Mouse (Mus musculus) adrenal gland, postnatal 10 days (tissue): ENCODE results near the gene Mbd5. TPM values are rescaled to one million over a fixed set of nuclear protein-coding genes. Genes with fewer than 3 reads are reported as not detected.

Experiments used
- DNase-seq: peaks from one replicate; pipeline ENCODE4 v3.0.0; 2021; ENCODE audit warnings: mixed read lengths
- long read RNA-seq, 2 experiments: library from polyadenylated mRNA; stranded (forward); transcript quantifications; one replicate each; pipeline ENCODE4 v2.0.0; 2021
- total RNA-seq, 2 experiments: library from RNA; stranded (reverse); gene quantifications; 2 replicates each; pipeline ENCODE4 v1.2.3; 2021

Mbd5 gene
- 10 to 100 TPM; 42.2 to 44.1 TPM for total RNA-seq
- long read RNA-seq, experiment 1, partial matches to known transcripts, result 0 of 5 reads
- long read RNA-seq, experiment 1, other reads (novel, unspliced or antisense), result 5 of 5 reads
- long read RNA-seq, experiment 2, partial matches to known transcripts, result 1 of 2 reads
- long read RNA-seq, experiment 2, other reads (novel, unspliced or antisense), result 1 of 2 reads

DNA sequence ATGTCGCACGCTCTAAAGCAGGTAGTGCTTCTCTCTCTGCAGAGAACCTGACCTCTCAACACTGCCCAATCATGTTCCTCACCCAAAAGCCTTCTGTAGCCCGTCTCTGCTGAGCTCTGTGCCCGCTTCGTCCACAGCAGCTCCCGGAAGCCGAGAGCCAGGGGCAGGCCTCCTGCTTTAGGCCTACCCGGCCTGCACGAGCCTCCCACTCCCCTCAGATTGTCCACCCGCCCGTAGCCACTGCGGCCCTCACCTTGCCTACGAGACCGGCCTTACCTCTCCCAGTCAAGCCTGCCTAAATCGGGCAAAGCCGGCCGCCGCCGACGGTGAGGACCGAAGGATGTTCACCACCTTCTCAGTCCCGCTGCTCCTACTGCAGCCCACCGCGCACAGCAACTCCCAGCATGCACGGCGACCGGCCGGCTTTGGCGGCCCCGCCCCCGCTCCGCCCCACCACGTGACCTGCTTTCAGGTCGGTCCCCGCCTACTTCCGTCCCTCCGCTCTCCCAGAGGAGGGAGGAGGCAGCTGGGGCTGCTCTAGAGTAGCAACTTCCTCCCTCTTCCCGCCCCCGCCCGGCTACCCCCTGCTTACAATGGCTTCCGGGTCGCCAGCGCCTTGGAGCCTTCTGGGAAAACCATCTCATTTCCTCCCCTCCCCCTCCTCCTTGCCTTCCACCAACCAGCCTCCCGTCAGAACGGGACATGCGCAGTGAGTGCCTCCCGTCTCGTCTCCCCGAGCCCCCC is at the start of gene Mbd5:
Gene Mbd5, plus strand, starts transcription at position 668 of the 744 bp plus-strand sequence.
- DNase-seq, result peak; percentile 100

DNA sequence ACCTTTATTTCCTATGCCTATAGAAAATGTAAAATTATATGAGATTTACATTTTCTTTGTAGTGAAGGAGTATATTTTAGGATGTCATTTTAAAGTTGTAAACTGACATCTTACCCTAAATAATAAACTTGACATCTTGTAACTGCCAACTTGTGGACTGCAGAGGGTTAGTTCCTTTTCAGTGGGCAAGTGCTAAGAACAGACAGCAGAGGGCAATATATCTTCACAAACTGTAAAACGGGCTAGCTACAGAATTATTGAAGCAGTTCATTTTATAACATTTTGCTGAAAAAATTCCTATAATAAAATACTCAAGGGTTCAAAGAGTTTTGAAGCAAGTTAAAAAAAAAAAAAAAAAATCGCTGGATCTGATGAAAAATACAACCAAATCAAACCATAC is 40.4 kb upstream of the Mbd5 start:
- DNase-seq, result no peak

DNA sequence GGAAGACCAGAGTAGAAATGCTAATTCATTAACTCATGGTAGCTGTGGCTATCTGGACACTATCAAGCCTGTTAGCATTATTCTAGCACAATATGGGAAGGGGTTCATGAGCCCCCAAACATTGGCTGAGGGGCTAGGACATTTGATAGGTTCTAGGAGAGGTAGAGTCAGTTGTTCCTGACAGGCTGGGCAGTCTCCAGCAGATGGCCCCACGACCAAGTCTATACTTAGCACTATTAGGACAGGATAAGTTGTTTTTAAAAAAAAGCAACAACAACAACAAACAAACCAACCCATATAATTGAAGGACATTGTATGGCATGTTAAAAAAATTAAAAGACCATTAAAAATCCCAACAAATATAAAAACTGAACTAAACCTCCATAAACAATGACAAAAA is 35.1 kb upstream of the Mbd5 start:
- no peak for DNase-seq

DNA sequence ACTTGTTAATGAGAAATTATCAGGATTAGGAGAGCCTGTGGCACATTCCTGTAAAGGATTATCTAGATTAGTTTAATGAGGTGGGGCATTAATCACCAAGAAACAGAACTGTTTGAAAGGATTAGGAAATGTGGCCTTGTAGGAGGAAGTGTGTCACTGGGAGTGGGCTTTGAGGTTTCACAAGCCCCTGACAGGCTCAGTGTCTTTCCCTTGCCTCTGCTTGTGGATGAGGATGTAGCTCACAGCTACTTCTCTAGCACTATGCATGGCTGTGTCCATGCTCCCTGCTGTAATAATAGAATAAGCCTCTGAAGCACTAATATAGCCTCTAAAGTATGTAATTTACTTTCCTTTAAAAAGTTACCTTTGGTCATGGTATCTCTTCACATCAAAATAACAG is 33.5 kb upstream of the Mbd5 start:
- no peak for DNase-seq

DNA sequence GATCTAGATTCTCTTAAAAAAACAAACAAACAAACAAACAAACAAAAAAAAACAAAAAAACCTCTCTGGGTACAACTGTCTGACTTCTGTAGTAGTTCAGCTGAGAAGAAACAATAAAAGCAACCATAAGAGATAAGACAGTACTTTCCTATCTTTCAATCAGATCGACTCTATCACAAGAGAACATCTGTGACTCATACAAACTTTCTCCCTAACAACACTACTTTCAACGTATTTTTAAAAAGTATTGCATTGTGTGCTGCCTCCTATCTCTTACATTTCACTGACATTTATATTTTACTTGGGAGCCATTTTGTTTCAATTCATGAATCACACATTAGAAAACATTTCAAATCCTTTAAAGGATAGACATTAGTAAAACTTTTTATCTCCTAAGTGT is 14.2 kb upstream of the Mbd5 start:
- DNase-seq, result no peak

DNA sequence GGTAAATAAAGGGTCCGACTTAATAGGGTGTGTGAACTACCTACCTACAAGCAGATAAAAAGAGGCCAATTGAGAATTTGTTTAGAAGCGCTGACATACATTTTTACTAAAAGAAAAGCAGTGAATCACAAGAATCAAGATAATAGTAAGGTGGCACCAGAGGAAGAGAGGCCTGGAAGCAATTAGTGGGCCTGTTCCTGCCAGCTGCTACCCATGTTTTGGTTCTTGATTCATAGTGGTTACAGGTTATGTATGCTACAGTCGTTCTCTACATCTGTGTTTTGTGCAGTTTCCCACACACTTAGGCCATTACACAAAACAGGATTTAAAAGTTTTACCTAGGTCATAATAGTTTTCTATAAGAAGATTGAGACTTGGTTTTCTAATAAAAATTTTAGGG is 1.5 kb upstream of the Mbd5 start:
- no peak for DNase-seq

DNA sequence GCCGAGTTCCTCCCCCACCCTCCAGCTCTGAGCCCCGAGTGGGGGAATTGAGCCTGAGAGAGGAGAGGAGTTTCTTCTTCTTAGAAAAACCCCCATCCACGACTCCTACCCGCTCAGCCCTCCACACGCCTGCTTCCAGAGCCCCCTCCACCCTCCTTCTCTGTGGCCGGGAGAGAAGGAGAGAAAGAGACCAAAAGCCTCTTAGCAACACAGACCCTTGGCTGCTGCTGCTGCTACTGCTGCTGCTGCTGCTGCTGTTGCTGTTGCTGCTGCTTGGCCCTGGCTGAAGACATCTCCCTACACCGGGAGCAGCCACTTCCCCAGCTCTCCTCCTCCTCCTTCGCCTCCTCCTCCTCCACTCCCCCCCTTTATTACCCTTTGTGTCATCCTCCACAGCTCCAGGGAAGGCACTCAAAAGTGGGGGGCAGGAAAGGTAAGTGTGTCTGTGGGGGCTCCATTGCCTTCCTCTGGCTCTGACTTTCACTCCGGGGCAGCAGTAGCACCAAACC is 489 bp downstream of the Mbd5 start:
- DNase-seq, result peak; percentile 55

DNA sequence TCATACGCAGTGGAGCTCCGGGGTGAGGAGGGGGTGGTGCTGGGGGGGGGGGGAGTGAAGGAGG is 776 bp downstream of the Mbd5 start, which contains the start of gene Orc4:
Gene Orc4, minus strand, starts transcription at position 26 of the 64 bp plus-strand sequence.
- DNase-seq, result no peak

DNA sequence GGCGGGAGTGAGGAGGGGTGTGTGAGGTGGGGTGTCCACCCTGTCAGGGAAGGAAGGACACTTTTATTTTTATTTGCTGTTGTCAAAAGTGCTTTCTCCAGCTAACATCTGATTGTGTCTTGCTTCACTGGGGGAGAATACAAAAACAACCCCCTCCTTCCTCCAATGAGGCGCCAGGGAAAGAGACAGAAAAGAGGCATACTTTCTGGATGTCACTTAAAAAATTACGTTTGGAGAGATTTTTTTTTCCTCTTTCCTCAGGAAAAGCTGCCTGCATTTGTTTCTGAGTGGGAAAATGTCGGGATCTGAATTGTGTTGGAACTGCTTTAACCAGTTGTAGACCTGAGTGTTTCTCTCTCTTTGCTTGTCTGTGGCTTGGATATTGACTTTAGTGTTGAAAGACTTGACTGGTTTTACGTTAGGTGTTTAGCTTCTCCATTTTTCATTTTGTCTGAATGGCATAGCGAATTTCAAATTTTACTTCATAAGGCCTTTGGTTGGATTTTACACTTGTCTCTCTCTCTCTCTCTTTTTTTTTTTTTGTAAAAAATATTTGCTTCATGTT is 1.1 kb downstream of the Mbd5 start:
- DNase-seq, result peak; percentile 27

DNA sequence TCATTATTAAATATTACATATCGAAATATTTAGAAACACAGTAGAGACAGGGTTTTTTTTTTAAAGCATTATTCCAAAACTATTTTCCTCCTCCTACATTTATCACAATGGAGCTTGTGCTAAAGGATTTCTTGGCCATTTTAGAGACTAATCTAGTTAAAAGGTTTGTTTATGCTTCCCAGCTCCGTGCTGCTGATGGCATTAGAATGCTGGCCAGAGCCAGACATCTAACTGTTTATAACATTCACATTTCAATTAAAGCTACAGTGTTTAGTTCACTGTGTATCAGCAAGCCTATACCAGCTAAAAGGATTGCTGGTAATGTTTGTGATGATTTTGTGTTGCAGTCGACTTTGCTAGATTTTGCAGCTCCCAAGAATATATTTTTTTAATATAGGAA is 7.3 kb downstream of the Mbd5 start:
- DNase-seq, result no peak

DNA sequence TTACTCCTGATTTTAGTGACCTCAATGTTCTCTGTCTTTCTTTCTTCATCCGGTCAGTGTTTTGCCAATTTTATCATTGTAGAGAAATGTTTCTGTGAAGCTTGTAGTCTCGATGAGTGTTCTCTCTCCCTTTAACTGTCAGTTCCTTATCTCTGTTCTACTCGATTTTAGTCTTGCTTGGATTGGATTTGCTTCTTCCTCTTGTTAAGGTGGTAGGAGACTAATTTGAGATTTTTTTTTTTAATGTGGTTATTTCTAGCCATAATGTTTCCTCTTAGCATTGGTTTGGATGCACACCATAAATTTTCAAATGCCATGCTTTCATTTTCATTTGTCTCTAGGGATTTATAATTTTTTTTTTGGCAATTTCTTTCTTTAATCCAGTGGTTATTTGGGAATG is 29.6 kb downstream of the Mbd5 start:
- no peak for DNase-seq

DNA sequence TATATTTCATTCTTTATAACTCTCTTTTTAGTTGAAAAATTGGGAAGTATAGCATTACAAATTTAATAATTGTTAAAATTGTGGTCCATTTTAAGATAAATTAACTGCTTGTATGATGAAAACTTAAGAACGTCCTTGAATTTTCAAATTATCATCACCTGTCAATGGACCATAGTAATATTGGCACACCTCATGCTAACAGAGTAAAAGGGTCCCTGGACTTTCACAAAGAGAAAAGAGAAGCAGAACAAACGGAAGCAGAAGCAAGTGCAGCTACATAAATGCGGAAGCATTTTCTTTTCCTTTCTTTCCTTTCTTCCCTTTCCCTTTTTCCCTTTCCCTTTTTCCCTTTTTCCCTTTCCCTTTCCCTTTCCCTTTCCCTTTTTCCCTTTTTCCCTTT is 41.0 kb downstream of the Mbd5 start:
- no peak for DNase-seq

DNA sequence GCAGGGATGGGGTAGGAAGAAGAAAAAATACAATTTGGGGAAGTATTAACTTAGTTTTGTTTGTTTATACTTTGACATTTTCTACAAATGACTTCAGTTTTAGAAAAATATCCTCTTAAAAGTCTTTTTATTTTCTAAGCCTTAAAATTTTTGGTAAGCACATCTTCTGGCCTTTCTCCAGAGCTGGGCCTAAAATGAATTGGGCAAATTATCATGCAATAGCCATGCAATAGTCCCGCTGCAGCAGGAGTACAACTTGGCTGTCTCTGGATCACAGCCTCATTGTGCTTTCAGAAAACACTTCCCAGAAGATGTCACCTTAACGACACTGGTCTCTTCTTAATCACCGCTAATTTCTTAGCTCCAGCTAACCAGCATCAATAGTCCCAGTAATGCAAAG is 91.2 kb downstream of the Mbd5 start:
- no peak for DNase-seq

DNA sequence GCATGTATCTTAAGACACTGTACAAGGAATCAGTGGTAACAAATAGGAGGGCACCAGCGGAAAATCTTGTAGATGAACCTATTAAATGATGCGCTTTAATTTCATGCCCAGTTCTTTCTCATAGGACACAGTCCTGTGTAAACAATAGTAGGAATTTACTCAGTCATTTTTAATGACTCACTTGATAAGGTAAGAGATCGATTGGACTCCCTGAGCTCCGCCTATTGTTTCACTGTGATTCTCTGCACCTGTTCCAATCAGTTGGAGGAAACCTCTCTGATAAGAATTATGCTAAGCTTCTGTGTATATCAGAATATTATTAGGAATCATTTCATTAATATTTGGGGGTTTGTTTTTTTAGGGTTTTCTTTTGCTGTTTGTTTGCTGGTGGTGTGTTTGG is 100.7 kb downstream of the Mbd5 start:
- DNase-seq, result no peak

DNA sequence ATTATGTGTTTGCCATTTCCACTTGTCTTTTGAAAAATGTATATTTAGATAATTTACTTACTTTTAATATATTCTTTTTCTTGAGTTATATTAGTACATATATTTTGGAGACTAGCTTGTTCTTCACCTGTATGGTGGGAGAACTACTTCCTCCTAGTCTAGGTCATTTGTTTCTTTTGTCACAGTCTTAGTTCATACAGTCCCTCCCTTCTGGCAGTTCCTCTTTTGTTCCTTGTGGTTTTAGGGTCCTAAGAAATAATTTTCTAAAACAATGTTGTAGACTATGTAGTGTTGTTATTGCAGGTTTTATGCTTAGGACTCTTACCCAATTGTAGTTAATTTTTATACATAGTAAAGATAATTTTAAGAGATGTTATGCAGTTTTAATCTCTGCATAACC is 118.6 kb downstream of the Mbd5 start:
- no peak for DNase-seq

DNA sequence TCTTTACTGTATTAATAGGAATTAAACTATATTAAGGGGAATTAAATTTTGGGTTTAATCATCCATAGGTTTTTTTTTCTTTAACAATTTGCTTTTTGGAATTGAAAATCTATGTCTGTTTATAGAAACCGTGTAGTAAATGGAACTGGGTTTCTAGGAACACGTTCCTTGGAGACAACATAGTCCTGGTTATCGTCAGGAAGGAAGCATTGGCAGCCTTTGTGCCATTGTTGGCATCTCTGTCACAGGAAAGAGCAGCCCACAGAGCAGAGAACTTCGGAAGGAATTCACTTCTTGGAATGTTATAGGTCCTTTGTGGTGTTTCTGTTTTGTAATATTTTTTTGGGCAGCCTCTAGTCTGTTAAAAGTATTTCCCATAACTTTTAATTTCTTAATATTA is 135.7 kb downstream of the Mbd5 start:
- DNase-seq, result no peak

DNA sequence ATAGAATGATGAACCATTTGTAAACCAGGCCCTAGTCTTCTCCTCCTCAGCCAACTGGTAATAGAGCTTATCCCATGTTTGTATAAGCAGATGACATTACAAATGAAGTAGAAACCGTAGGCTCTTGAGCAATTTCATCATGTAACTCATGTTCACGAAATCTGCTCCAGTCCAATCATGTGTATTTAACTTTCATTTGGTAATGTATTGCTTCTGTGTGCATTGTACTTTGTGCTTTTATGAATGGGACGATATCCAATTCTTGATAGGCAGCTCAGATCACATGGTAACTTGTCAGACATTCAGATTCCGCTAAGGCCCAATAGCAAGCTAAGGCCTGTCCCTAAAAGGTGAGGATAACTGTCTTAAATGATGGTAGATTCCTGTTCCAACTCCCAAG is 141.5 kb downstream of the Mbd5 start:
- DNase-seq, result no peak

DNA sequence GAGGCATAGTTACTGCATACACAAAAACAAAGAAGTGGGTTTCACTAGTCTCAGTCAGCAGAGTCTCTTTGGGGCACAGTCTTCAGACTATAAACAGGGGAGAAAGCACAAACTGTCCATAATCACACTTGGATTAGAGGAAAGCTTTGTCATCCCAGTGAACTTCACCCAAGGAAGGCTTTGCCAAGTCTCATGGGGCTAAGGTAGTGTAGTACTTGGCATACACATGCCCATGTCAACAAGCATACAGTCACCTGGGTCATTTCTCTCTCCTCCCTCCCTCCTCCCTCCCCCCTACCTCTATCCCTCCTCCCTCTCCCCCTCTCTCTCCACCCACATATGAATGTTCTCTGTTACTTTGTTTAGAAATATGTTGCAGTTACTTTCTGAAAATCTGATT is 147.5 kb downstream of the Mbd5 start:
- no peak for DNase-seq

DNA sequence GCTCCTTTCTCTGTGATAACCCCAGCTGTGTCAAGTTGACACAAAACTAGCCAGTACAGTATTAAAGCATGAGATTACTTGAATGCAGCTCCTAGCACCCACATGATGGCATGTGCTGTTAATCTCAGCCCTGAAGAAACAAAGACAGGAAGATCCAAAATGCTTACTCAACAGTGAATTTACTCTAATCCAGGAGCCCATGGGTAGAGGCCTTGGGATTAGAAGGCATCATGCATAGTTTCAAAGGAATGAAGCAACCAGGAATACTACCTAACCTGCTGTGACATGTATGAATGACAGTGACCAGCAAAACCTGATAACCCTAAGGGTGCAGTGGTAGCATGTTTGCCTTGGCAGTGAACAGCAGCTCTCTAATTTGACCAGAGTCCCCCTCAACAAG is 159.6 kb downstream of the Mbd5 start:
- DNase-seq, result no peak

DNA sequence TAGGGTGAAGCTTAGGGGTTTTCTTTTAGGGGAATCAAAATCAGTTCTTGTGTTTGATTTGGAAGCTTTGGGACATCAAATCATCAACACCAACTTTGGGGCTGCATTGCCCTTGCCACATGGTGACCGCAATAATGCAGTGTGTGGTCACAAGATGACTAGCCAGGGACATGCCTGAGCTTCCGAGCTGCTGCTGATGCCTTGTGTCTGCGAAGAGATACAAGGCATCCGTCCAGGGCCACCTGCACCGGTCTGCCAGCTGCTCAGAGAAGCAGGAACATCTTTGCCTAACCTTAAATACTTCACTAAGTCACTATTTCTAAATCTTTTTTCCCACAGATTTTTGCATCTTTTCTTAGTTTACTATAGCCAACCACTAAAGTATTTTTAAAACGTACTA is 170.6 kb downstream of the Mbd5 start:
- DNase-seq, result no peak

DNA sequence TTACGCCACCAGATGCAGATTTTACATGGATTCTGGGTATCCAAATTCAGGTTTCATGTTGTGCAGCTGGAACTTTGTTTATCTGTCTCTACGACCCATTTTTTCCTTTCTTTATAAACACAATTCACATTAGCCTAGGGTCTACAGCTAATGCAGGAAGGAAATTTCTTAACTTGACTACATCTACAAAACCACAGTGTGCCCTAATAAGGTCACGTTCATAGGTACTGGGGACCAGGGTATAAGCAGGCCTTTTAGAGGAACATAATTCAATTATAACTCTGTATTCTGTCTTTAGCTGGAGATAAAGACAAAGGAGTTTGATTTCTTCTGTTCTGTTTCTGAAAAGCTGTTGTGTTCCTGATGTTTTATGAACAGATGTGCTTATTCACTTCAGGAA is 172.3 kb downstream of the Mbd5 start:
- no peak for DNase-seq

DNA sequence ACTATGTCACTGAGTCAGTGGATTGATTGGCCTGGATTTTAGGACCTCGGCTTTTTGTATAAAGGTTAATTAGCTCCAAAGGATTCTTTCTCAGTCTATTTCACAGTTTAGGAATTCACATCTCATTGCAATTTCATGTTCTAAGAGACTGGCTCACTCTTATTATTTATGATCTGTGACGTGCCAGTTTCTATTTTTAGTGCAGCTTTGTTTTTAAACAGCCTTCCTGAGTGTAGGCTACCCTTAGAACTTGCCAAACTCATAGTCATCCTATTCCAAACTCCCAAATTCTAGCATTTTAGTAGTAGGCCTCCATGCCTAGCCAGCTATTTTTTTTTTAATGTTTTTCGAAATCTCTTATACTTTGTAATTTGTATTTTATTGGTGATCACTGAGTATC is 192.9 kb downstream of the Mbd5 start:
- DNase-seq, result no peak

DNA sequence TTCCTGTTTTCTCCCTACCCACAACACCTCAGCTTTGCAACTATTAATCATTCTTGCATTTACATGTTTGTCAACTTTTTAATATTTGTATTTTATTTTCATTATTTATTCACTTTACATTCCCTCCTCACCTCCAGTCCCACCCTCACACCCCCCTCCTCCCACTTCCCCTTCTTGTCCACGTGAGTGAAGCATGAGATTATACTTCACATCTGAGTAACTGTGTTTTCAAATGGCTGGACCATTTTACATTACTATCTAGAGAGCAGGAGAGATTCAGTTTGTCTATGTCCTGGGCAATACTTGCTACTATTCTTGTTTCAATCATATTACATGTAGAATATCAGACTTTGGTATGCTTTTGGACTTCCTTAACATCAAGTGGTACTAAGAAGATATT is 204.3 kb downstream of the Mbd5 start:
- DNase-seq, result no peak

DNA sequence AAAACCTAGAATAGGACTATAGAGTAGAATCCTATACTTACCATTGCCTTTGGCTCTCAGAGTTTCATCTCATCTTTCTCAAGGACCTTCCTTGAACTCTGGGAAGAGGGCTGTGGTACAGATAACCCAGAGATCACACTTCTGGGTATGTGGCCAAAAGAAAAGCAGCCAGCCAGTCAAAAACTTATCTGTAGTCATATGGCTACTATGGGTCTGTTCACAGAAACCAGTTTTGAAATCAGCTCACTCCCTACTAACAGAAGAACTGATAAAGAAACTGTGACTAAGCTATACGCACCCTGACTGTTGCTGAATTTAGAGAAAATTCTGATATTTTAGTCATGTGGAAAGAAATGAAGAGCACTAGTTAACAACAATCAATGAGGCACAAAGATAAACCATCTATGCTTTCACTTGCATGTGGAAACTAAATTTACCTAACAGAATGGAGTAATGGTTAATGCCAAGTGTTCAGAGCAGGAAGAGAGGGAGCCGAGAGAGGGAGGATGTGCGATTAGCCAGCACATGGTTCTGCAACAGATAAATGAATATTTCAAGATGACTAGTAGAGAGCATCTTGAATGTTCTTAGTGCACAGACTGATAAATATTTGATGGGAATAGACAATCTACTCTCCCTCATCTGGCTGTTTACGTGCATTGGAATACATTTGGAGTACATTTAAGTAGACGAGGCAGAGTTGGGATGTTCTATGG is 211.1 kb downstream of the Mbd5 start:
- no peak for DNase-seq
